Mouse (Mus musculus): ENCODE measurements around the gene Ppard. TPM values are rescaled to one million over a fixed set of nuclear protein-coding genes. Genes with fewer than 3 reads are reported as not detected.

Gene Ppard
- total and polyA plus RNA-seq, 2 experiments from 2014 or later = 1.5 to 7.7 TPM

DNA sequence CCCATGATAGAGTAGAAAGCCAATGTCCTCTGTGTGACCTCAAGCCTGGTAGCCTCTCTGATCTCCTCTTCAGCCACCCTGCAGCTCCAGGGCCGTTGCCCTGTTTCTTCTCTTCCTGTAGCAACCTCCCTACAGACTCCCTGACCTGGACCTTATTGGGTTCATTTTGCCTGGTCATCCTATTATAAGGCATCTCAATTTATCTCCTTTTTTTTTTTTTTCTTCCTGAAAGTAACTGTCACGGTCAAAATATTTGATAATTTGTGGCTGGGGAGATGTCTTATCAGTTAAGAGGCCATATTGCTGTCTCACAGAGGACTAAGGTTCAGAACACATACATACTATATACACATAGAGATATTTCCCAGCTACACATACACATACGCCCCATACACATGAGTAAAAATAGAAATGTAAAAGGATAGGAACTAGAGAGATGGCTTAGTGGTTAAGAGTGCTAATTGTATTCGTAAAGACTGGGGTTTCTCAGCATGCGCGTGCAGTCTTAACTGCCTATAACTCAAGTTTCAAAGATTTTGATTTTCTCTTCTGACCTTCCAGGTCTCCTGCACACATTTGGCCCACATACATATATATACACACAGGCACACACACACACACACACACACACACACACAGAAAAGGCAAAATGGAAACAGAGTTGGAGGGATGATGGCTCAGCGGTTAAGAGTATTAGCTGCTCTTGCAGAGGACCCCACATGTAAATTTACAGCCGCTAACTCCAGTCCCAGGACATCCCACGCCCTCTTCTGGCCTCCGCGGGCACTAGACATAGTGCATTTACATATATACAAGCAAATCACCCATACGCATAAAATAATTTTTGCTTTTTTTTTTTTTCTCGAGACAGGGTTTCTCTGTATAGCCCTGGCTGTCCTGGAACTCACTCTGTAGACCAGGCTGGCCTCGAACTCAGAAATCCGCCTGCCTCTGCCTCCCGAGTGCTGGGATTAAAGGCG lies 80.0 kb downstream of the Ppard start:
- peak; percentile 58 for TF ChIP-seq CTCF (IDR thresholded peaks at IDR 0.05)
- Histone ChIP-seq H3K4me3 (ENCODE audit: low read depth, low read length) (peak overlapping the region; percentile 77), H3K4me1 (ENCODE audit: insufficient read depth, low read length) (peaks cover 6% of the 10 kb centered on the region; the same call in 1 of the 2 replicates), H3K9me3 (ENCODE audit: low read length) (no peaks in the 10 kb centered on the region), H3K9ac (replicated peaks; ENCODE audit: low read length, poor library complexity, severe bottlenecking) (no peak overlapping the region), H3K27me3 (ENCODE audit: insufficient read depth, low read length) (no peaks in the 10 kb centered on the region), H3K36me3 (ENCODE audit: insufficient read depth, low read length) (peaks cover 12% of the 10 kb centered on the region; the same call in 1 of the 2 replicates), H3K27ac (ENCODE audit: low read depth, low read length) (0 out of 2 replicates have a peak overlapping the region, but pooled peaks have one; percentile 85), H3K4me2 (ENCODE audit: low read depth, low read length, poor library complexity, severe bottlenecking) (peak overlapping the region; percentile 88)
- ATAC-seq (ENCODE audit: low FRiP score) (peak; percentile 8; the same call in 1 of the 2 replicates), DNase-seq (ENCODE audit: low spot score) (no peak)
- 27% methylated on average over 16 of the region's 17 CpGs for WGBS

DNA sequence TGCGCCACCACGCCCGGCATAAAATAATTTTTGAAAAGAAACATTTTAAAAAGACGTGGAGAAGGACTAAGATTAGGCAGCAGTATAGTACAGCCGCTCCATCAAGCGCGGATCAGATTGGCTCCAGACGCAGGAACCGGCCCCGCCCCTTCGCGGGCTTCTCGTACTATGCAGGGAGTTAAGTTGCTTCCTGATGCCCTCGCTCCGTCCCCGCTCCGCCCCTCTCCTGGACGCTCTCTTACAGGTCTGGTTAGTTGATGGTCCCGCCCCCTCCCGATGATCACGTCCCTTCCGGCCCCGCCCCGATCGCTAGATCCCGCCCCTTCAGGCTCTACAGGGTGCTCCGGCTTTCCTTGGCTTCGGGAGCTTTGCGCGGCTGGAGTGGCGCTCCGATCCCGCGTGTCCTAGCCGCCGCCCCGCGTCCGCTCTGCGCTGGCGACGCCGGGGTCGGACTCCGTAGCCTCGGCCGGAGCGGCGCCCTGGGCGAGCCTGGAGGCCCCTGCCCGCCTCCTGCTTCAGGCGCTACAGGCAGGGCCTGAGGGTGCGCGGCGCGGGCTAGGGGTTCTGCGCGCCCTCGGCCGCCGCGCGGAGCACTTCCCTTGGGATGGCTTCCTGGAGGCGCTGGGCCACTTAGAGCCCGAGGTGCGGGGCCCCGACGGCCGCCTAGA lies 80.8 kb downstream of the Ppard start, which contains the start of gene Fance:
Gene Fance, plus strand, starts transcription at position 308 of the 668 bp plus-strand sequence.
- H3K27me3 ChIP-seq (ENCODE audit: insufficient read depth, low read length) = no peaks in the 10 kb centered on the region
- no peaks in the 10 kb centered on the region for H3K9me3 ChIP-seq (ENCODE audit: low read length)
- H3K4me2 ChIP-seq (ENCODE audit: low read depth, low read length, poor library complexity, severe bottlenecking) = peak within 1 kb of the TSS; percentile 88
- peak within 1 kb of the TSS; percentile 84 for H3K9ac ChIP-seq (replicated peaks; ENCODE audit: low read length, poor library complexity, severe bottlenecking)
- ATAC-seq (ENCODE audit: low FRiP score) (peak; percentile 96), DNase-seq (ENCODE audit: low spot score) (peak; percentile 99)
- peak within 1 kb of the TSS; percentile 77 for H3K4me3 ChIP-seq (ENCODE audit: low read depth, low read length)
- under 1% methylated on average over 69 of the region's 69 CpGs for WGBS
- TF ChIP-seq CTCF (IDR thresholded peaks at IDR 0.05) = no peak
- H3K4me1 ChIP-seq (ENCODE audit: insufficient read depth, low read length) = peaks cover 6% of the 10 kb centered on the region; the same call in 1 of the 2 replicates
- H3K27ac ChIP-seq (ENCODE audit: low read depth, low read length) = peak within 1 kb of the TSS; percentile 85
- H3K36me3 ChIP-seq (ENCODE audit: insufficient read depth, low read length) = peaks cover 16% of the 10 kb centered on the region; the same call in 1 of the 2 replicates

DNA sequence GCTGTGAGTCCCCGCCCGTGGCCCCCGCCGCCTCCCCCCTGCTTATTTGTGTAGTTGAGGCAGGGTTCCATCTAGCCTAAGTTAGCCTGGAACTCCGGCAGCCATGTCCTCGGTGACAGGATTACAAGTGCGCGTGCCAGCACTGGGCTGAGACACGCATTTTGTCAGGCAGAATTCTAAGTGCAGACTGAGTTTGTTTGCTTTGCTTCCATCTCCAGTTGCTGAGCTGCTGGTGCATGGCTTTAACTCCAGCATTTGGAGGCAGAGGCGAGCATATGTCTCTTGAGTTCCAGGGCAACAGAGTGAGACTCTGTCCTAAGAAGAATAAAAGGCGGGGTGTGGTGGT lies 81.4 kb downstream of the Ppard start:
- H3K4me1 ChIP-seq (ENCODE audit: insufficient read depth, low read length) = peaks cover 6% of the 10 kb centered on the region; the same call in 1 of the 2 replicates
- peaks cover 19% of the 10 kb centered on the region; the same call in 1 of the 2 replicates for H3K36me3 ChIP-seq (ENCODE audit: insufficient read depth, low read length)
- DNase-seq (ENCODE audit: low spot score) = peak; percentile 63

DNA sequence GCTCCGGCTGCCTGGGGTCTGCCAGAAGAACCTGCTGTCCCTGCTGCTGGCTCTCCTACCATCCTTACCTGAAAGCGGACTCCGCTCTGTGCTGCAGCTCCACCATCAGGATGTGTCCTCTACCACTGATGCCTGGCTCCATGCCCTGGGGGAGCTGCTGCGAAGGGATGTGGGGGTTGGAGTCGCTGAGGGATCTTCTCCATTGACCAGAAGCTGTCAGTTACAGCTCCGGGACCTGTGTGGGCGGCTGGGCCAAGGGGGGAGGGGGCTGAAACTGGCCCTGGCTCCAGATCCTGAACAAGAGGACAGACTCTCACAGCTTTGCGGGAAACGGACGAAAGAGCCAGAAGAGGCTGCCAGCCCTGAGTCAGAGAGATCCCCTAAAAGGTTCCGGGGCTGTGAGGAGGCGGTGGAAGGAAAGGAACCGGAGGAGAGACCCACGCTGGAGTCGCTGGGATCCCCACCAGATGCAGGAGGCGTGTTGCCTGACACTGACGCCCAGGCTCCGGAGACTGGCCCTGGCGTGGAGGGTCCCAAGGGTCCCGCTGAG lies 83.2 kb downstream of the Ppard start:
- Histone ChIP-seq H3K27me3 (ENCODE audit: insufficient read depth, low read length) (no peaks in the 10 kb centered on the region), H3K27ac (ENCODE audit: low read depth, low read length) (no peak overlapping the region), H3K9ac (replicated peaks; ENCODE audit: low read length, poor library complexity, severe bottlenecking) (no peak overlapping the region), H3K9me3 (ENCODE audit: low read length) (no peaks in the 10 kb centered on the region), H3K4me3 (ENCODE audit: low read depth, low read length) (no peak overlapping the region), H3K4me1 (ENCODE audit: insufficient read depth, low read length) (peaks cover 6% of the 10 kb centered on the region; the same call in 1 of the 2 replicates), H3K4me2 (ENCODE audit: low read depth, low read length, poor library complexity, severe bottlenecking) (no peak overlapping the region), H3K36me3 (ENCODE audit: insufficient read depth, low read length) (peaks cover 20% of the 10 kb centered on the region)
- ATAC-seq (ENCODE audit: low FRiP score) = no peak
- WGBS = 80% methylated on average over 20 of the region's 20 CpGs
- no peak for TF ChIP-seq CTCF (IDR thresholded peaks at IDR 0.05)
- DNase-seq (ENCODE audit: low spot score) = no peak

More for the DNA sequence above, 81.4 kb downstream of the Ppard start:
- peak overlapping the region; percentile 77 for H3K4me3 ChIP-seq (ENCODE audit: low read depth, low read length)
- H3K4me2 ChIP-seq (ENCODE audit: low read depth, low read length, poor library complexity, severe bottlenecking) = peak overlapping the region; percentile 88
- no peaks in the 10 kb centered on the region for H3K9me3 ChIP-seq (ENCODE audit: low read length)
- H3K27ac ChIP-seq (ENCODE audit: low read depth, low read length) = peak overlapping the region; percentile 85
- H3K27me3 ChIP-seq (ENCODE audit: insufficient read depth, low read length) = no peaks in the 10 kb centered on the region
- 3% methylated on average over 11 of the region's 11 CpGs for WGBS
- H3K9ac ChIP-seq (replicated peaks; ENCODE audit: low read length, poor library complexity, severe bottlenecking) = peak overlapping the region; percentile 84
- peak; percentile 61 for ATAC-seq (ENCODE audit: low FRiP score)
- TF ChIP-seq CTCF (IDR thresholded peaks at IDR 0.05) = no peak

DNA sequence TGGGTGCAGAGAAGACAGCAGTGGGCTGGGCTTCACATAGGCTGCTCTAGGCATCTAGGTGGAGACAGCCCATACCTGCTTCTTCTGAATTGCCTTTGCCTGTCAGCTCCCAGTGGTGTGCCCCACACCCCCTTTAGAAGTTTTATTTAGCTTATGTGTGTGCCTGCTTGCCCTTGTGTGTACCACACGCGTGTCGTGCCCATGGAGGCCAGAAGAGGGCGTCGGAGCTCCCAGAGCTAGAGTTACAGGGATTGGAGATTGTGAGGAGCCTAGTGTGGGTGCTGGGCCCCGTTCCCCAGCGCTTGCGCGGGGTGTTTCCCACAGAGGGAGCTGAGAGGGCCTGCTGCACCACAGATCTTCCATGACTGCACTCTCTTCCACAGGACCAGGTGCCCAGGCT lies 84.0 kb downstream of the Ppard start:
- TF ChIP-seq CTCF (IDR thresholded peaks at IDR 0.05) = peak; percentile 18
- H3K9ac ChIP-seq (replicated peaks; ENCODE audit: low read length, poor library complexity, severe bottlenecking) = no peak overlapping the region
- no peak overlapping the region for H3K4me2 ChIP-seq (ENCODE audit: low read depth, low read length, poor library complexity, severe bottlenecking)
- H3K36me3 ChIP-seq (ENCODE audit: insufficient read depth, low read length) = peaks cover 20% of the 10 kb centered on the region
- DNase-seq (ENCODE audit: low spot score) = no peak
- peaks cover 6% of the 10 kb centered on the region; the same call in 1 of the 2 replicates for H3K4me1 ChIP-seq (ENCODE audit: insufficient read depth, low read length)
- H3K4me3 ChIP-seq (ENCODE audit: low read depth, low read length) = no peak overlapping the region
- no peaks in the 10 kb centered on the region for H3K9me3 ChIP-seq (ENCODE audit: low read length)
- WGBS = 92% methylated on average over 9 of the region's 9 CpGs
- no peaks in the 10 kb centered on the region for H3K27me3 ChIP-seq (ENCODE audit: insufficient read depth, low read length)
- H3K27ac ChIP-seq (ENCODE audit: low read depth, low read length) = no peak overlapping the region
- ATAC-seq (ENCODE audit: low FRiP score) = no peak

All from midbrain, postnatal 0 days (tissue).